Mouse (Mus musculus) kidney, embryonic 16.5 days (tissue): ENCODE data around the gene Ets2. TPM values are rescaled to one million over a fixed set of nuclear protein-coding genes. Genes with fewer than 3 reads are reported as not detected.
"Not testable (repeated sequence)": the region's sequence is repeated elsewhere in the genome, so short reads cannot be mapped to it uniquely, and the experiment has no call there.

Experiments used
- ATAC-seq: fragments of 200-750 bp; cut with Nextera tagmentation; 2 replicates; pipeline ENCODE4 v1.8.0; 2017; ENCODE audit warnings: moderate TSS enrichment; ENCODE audit not compliant: low FRiP score, low TSS enrichment
- H3K27ac ChIP-seq: fragments of 300-500 bp; sonication (generic); 2 replicates; pipeline ENCODE4 v1.5.1; 2014; ENCODE audit warnings: low read length
- H3K27me3 ChIP-seq: fragments of 300-500 bp; sonication (generic); 2 replicates; pipeline ENCODE4 v1.6.1; 2014; ENCODE audit warnings: low read length, control low read depth, mixed read lengths; ENCODE audit not compliant: insufficient read depth
- H3K36me3 ChIP-seq: fragments of 300-500 bp; sonication (generic); 2 replicates; pipeline ENCODE4 v1.6.1; 2014; ENCODE audit warnings: low read length, control low read depth, mixed read lengths; ENCODE audit not compliant: insufficient read depth
- H3K4me1 ChIP-seq: fragments of 300-500 bp; sonication (generic); 2 replicates; pipeline ENCODE4 v1.6.1; 2014; ENCODE audit warnings: low read length, control low read depth, mixed read lengths; ENCODE audit not compliant: insufficient read depth
- H3K4me2 ChIP-seq: fragments of 300-500 bp; sonication (generic); replicated peaks from 2 replicates; pipeline ENCODE4 v1.6.1; 2014; ENCODE audit warnings: low read depth, low read length
- H3K4me3 ChIP-seq: fragments of 300-500 bp; sonication (generic); 2 replicates; pipeline ENCODE4 v1.5.1; 2014; ENCODE audit warnings: mild to moderate bottlenecking, low read length
- H3K9ac ChIP-seq: fragments of 300-500 bp; sonication (generic); replicated peaks from 2 replicates; pipeline ENCODE4 v1.6.1; 2014; ENCODE audit warnings: low read length
- H3K9me3 ChIP-seq: fragments of 300-500 bp; sonication (generic); 2 replicates; pipeline ENCODE4 v1.6.1; 2016; ENCODE audit warnings: low read length, control low read depth
- WGBS: fragments of 180-500 bp; shearing (Covaris S2); extraction: QIAGEN DNeasy Blood & Tissue Kit; methylation state at CpG from one replicate; pipeline ENCODE4 v1.1.7; 2014; 5-methylcytosine and 5-hydroxymethylcytosine counted together
- polyA plus RNA-seq: library from polyadenylated mRNA; unstranded; fragments of >200 nt; fragmentation: Nextera tagmentation; extraction: Ambion mirVana; gene quantifications from 2 replicates; pipeline ENCODE4 v1.2.1, GENCODE M21; 2015

Ets2 gene
- polyA plus RNA-seq, 1 experiment from 2014 or later = 69.3 TPM

GRCm38 (mm10) chr16:95753295-95753694 is 51.4 kb downstream of the Ets2 start:
- no peak overlapping the region for H3K27ac ChIP-seq
- no peak overlapping the region for H3K4me2 ChIP-seq
- no peak overlapping the region for H3K9ac ChIP-seq
- H3K27me3 ChIP-seq = no peaks in the 10 kb centered on the region
- H3K4me1 ChIP-seq = peaks cover 8% of the 10 kb centered on the region; the same call in 1 of the 2 replicates
- no peak overlapping the region for H3K4me3 ChIP-seq
- no peaks in the 10 kb centered on the region for H3K36me3 ChIP-seq
- no peak for ATAC-seq
- H3K9me3 ChIP-seq = no peaks in the 10 kb centered on the region
- WGBS = 32% methylated on average over 7 of the region's 7 CpGs

- 93% methylated on average over 8 of the region's 8 CpGs for WGBS
- Histone ChIP-seq H3K4me1 (no peaks in the 10 kb centered on the region), H3K27me3 (no peaks in the 10 kb centered on the region), H3K4me2 (no peak overlapping the region), H3K9me3 (no peaks in the 10 kb centered on the region), H3K27ac (no peak overlapping the region), H3K9ac (no peak overlapping the region), H3K36me3 (no peaks in the 10 kb centered on the region), H3K4me3 (no peak overlapping the region)
- no peak for ATAC-seq
Measured at GRCm38 (mm10) chr16:95759151-95759987, 57.5 kb downstream of the Ets2 start.

- Histone ChIP-seq H3K9me3 (no peaks in the 10 kb centered on the region), H3K9ac (no peak overlapping the region), H3K4me2 (no peak overlapping the region), H3K4me1 (no peaks in the 10 kb centered on the region), H3K27ac (no peak overlapping the region), H3K36me3 (no peaks in the 10 kb centered on the region), H3K27me3 (no peaks in the 10 kb centered on the region), H3K4me3 (no peak overlapping the region)
- 75% methylated on average over 6 of the region's 6 CpGs for WGBS
- ATAC-seq = no peak
Measured at GRCm38 (mm10) chr16:95759988-95760391, 58.1 kb downstream of the Ets2 start.

GRCm38 (mm10) chr16:95761742-95762141 is 59.9 kb downstream of the Ets2 start:
- H3K27me3 ChIP-seq = no peaks in the 10 kb centered on the region
- 81% methylated on average over 6 of the region's 6 CpGs for WGBS
- no peak for ATAC-seq
- no peaks in the 10 kb centered on the region for H3K36me3 ChIP-seq
- H3K4me3 ChIP-seq = no peak overlapping the region
- H3K27ac ChIP-seq = no peak overlapping the region
- no peak overlapping the region for H3K9ac ChIP-seq
- H3K9me3 ChIP-seq = no peaks in the 10 kb centered on the region
- no peaks in the 10 kb centered on the region for H3K4me1 ChIP-seq
- H3K4me2 ChIP-seq = no peak overlapping the region

- Histone ChIP-seq H3K4me3 (no peak overlapping the region), H3K4me2 (no peak overlapping the region), H3K27me3 (no peaks in the 10 kb centered on the region), H3K9me3 (no peaks in the 10 kb centered on the region), H3K4me1 (no peaks in the 10 kb centered on the region), H3K36me3 (no peaks in the 10 kb centered on the region), H3K27ac (no peak overlapping the region), H3K9ac (no peak overlapping the region)
- 81% methylated on average over 6 of the region's 6 CpGs for WGBS
- no peak for ATAC-seq
Measured at GRCm38 (mm10) chr16:95763201-95763600, 61.3 kb downstream of the Ets2 start.

- H3K4me2 ChIP-seq, H3K4me1 ChIP-seq, H3K27ac ChIP-seq, H3K4me3 ChIP-seq, H3K9ac ChIP-seq, ATAC-seq, H3K36me3 ChIP-seq, H3K9me3 ChIP-seq, H3K27me3 ChIP-seq: not testable (repeated sequence)
- 73% methylated on average over 8 of the region's 8 CpGs for WGBS
Measured at GRCm38 (mm10) chr16:95764041-95764440, 62.2 kb downstream of the Ets2 start.

GRCm38 (mm10) chr16:95766181-95766580 is 64.3 kb downstream of the Ets2 start:
- H3K4me2 ChIP-seq = no peak overlapping the region
- no peak overlapping the region for H3K4me3 ChIP-seq
- no peaks in the 10 kb centered on the region for H3K27me3 ChIP-seq
- no peak overlapping the region for H3K27ac ChIP-seq
- no peak overlapping the region for H3K9ac ChIP-seq
- H3K36me3 ChIP-seq = no peaks in the 10 kb centered on the region
- ATAC-seq = no peak
- peaks cover 11% of the 10 kb centered on the region for H3K4me1 ChIP-seq
- no peaks in the 10 kb centered on the region for H3K9me3 ChIP-seq
- 82% methylated on average over 3 of the region's 3 CpGs for WGBS

- 71% methylated on average over 2 of the region's 2 CpGs for WGBS
- Histone ChIP-seq H3K4me3 (no peak overlapping the region), H3K27me3 (no peaks in the 10 kb centered on the region), H3K27ac (no peak overlapping the region), H3K4me2 (no peak overlapping the region), H3K4me1 (peaks cover 11% of the 10 kb centered on the region), H3K9ac (no peak overlapping the region), H3K9me3 (no peaks in the 10 kb centered on the region), H3K36me3 (no peaks in the 10 kb centered on the region)
- ATAC-seq = no peak
Measured at GRCm38 (mm10) chr16:95767246-95767645, 65.4 kb downstream of the Ets2 start.

GRCm38 (mm10) chr16:95769066-95769995 is 67.5 kb downstream of the Ets2 start:
- Histone ChIP-seq H3K4me1 (peaks cover 11% of the 10 kb centered on the region), H3K4me2 (no peak overlapping the region), H3K27me3 (no peaks in the 10 kb centered on the region), H3K4me3 (no peak overlapping the region), H3K27ac (peak overlapping the region; percentile 43; the same call in 1 of the 2 replicates), H3K36me3 (no peaks in the 10 kb centered on the region), H3K9me3 (no peaks in the 10 kb centered on the region), H3K9ac (no peak overlapping the region)
- peak; percentile 40; the same call in 1 of the 2 replicates for ATAC-seq
- WGBS = 26% methylated on average over 14 of the region's 14 CpGs
